Mouse (Mus musculus) hindbrain, postnatal 0 days (tissue): Measurements from ENCODE around the gene P4hb. TPM values are rescaled to one million over a fixed set of nuclear protein-coding genes. Genes with fewer than 3 reads are reported as not detected.
"Not testable (repeated sequence)": the region's sequence is repeated elsewhere in the genome, so short reads cannot be mapped to it uniquely, and the experiment has no call there.

Experiments used
- ATAC-seq: fragments of 200-750 bp; cut with Nextera tagmentation; 2 replicates; pipeline ENCODE4 v1.8.0; 2017; ENCODE audit warnings: mild to moderate bottlenecking, moderate TSS enrichment, moderate library complexity
- DNase-seq: peaks from one replicate; pipeline ENCODE4 v3.0.0-alpha.2; 2015; ENCODE audit warnings: low spot score
- H3K27ac ChIP-seq: fragments of 300-500 bp; sonication (generic); 2 replicates; pipeline ENCODE4 v1.5.1; 2014; ENCODE audit warnings: mild to moderate bottlenecking
- H3K27me3 ChIP-seq: fragments of 300-500 bp; sonication (generic); 2 replicates; pipeline ENCODE4 v1.6.1; 2014; ENCODE audit warnings: low read length, mixed read lengths; ENCODE audit not compliant: insufficient read depth
- H3K36me3 ChIP-seq: fragments of 300-500 bp; sonication (generic); 2 replicates; pipeline ENCODE4 v1.6.1; 2014; ENCODE audit warnings: low read length, mixed read lengths; ENCODE audit not compliant: insufficient read depth
- H3K4me1 ChIP-seq: fragments of 300-500 bp; sonication (generic); 2 replicates; pipeline ENCODE4 v1.6.1; 2014; ENCODE audit warnings: antibody characterized with exemption, low read length, mixed read lengths; ENCODE audit not compliant: insufficient read depth
- H3K4me2 ChIP-seq: fragments of 300-500 bp; sonication (generic); 2 replicates; pipeline ENCODE4 v1.6.1; 2014; ENCODE audit warnings: low read depth, mild to moderate bottlenecking, low read length, moderate library complexity, mixed read lengths
- H3K4me3 ChIP-seq: fragments of 300-500 bp; sonication (generic); 2 replicates; pipeline ENCODE4 v1.5.1; 2014; ENCODE audit warnings: low read length
- H3K9ac ChIP-seq: fragments of 300-500 bp; sonication (generic); replicated peaks from 2 replicates; pipeline ENCODE4 v1.6.1; 2014; ENCODE audit warnings: mild to moderate bottlenecking, low read length, moderate library complexity, mixed read lengths
- H3K9me3 ChIP-seq: fragments of 300-500 bp; sonication (generic); 2 replicates; pipeline ENCODE4 v1.6.1; 2016; ENCODE audit warnings: low read length, mixed read lengths
- CTCF ChIP-seq: IDR thresholded peaks from 2 replicates; pipeline ENCODE4 v1.5.1; 2016; ENCODE audit warnings: antibody characterized with exemption, control low read depth, low read depth
- WGBS: fragments of 180-500 bp; shearing (Covaris S2); extraction: QIAGEN DNeasy Blood & Tissue Kit; methylation state at CpG from one replicate; pipeline ENCODE4 v1.1.7; 2014; 5-methylcytosine and 5-hydroxymethylcytosine counted together
- polyA plus RNA-seq: library from polyadenylated mRNA; unstranded; fragments of >200 nt; fragmentation: Nextera tagmentation; extraction: Ambion mirVana; gene quantifications from 2 replicates; pipeline ENCODE4 v1.2.1, GENCODE M21; 2015
- total RNA-seq: library from RNA; depleted of rRNA; stranded (reverse); fragments of >200 nt; gene quantifications from 2 replicates; pipeline ENCODE4 v1.2.3, GENCODE M21; 2014

The P4hb gene
- total and polyA plus RNA-seq, 2 experiments from 2014 or later: 147 to 222 TPM

DNA sequence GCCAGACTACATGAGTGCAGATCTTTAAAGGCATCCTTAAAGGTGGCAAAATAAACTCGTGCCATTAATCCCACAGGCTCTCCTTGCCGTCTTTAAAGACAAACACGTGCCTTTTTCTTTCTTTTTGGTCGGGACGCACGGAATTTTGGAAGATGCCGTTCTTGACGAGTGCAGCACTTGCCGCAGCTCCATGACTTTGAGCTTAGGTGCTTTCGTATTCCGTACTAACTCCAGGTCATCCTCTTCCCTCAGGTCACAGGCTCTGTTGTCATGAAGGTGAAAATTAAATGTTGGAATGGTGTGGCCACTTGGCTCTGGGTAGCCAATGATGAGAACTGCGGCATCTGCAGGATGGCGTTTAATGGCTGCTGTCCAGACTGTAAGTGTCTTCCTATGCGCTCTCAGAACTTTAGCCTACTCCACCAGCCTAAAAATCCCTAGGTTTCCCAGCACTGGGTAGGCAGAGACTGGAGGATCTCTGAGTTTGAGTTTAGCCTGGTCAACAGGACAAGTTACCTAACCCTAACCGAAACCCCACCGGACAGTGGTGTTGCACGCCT, 26.0 kb upstream of the P4hb start:
- H3K4me1 ChIP-seq: peaks cover 12% of the 10 kb centered on the region
- peak overlapping the region; percentile 90 for H3K4me2 ChIP-seq
- no peaks in the 10 kb centered on the region for H3K27me3 ChIP-seq
- TF ChIP-seq CTCF: no peak
- no peaks in the 10 kb centered on the region for H3K9me3 ChIP-seq
- H3K27ac ChIP-seq: peak overlapping the region; percentile 94
- peak overlapping the region; percentile 94 for H3K9ac ChIP-seq
- DNase-seq (no peak), ATAC-seq (no peak)
- peak overlapping the region; percentile 97 for H3K4me3 ChIP-seq
- H3K36me3 ChIP-seq: peaks cover 41% of the 10 kb centered on the region
- 46% methylated on average over 17 of the region's 17 CpGs for WGBS

DNA sequence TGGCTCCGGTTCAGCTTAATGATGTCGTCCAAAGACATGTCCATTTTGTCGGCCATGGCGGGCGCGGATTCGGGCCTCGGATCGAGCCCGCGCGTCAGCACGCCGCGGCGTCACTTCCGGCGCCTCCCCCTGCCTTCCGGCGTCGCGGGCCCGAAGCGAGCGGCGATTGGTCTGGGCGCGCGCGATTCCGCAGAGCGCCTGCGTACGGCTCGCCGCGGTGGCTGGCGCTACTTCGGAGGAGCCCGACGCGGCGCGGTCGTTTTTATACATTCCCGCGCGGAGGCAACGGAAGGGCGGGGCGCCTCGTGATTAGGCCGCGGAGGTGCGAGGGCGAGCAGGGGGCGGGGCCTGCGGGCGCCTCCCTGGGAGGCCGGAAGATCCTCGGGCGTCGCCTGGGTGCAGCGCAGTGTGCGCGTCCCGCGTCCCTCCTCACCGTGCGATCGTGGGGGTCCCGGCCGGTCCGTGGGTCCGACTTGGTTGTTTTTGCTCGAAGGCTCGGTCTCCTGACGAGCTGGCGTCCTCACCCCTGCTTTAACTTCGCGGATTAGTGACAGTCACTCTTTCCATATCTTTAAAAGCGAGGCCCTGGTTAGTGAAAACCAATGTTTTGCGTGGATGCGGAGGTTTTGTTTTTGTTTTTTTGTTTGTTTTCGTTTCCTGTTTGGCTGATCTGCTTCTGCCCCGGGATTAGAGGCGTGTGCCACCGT, 25.4 kb upstream of the P4hb start, which contains the start of the genes Alyref and Anapc11:
Alyref (minus strand) TSS at position 83 of the 707 bp plus-strand sequence.
Anapc11 (plus strand) TSS at position 139 of the 707 bp plus-strand sequence.
- Histone ChIP-seq H3K4me1 (peaks cover 12% of the 10 kb centered on the region), H3K27me3 (no peaks in the 10 kb centered on the region), H3K9ac (peak within 1 kb of the TSS; percentile 94), H3K4me2 (peak within 1 kb of the TSS; percentile 90), H3K9me3 (no peaks in the 10 kb centered on the region), H3K27ac (peak within 1 kb of the TSS; percentile 94), H3K4me3 (peak within 1 kb of the TSS; percentile 97), H3K36me3 (peaks cover 42% of the 10 kb centered on the region)
- DNase-seq (peak; percentile 98), ATAC-seq (peak; percentile 99)
- TF ChIP-seq CTCF: no peak
- under 1% methylated on average over 82 of the region's 88 CpGs for WGBS

DNA sequence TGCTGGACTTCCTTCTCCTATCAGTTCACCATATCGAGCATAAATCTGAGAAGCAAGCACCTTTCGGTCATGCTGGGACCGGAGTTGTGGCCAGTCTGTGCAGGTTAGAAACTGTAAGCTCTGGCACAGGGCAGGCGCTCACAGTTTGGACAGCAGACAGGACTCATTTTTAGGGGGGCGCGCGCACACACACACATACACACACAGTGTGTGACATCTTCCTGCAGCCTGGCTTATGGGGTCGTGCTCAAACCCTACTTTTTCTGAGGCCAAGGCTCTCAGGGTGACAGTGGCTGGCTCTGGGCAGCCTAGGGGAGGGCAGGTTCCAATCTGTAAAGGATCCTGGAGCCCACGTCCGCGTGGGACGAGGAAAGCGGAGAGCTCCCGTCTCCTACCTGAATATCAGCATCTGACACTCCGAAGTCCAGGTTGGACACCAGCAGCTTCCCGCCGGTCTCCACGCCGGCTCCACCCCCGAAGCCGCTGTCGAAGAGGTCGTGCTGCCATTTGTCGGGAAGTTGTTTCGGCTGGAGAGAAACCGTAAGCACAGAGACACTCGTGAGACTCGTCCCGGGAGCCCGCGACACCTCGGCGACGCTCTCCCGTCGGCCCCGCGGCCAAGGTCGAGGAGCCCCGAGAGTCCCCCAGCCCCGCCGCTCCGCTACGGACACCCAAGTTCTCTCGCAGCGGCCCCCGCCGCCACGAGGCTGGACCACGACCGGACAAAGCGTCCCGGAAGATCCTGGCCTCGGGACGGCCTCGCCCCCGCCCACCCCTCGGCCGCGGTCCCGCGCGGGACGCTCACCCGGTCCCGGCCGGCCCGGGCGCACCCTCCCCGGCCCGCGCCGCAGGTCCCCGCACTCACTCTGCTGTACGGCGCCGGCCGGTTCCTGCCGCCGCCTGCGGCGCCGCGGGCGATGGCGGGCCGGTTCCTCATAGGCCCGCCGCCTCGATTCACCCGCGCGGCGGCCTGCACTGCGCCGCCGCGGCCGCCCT, 24.5 kb upstream of the P4hb start:
- Histone ChIP-seq H3K9ac (peak overlapping the region; percentile 94), H3K4me1 (peaks cover 12% of the 10 kb centered on the region), H3K27ac (peak overlapping the region; percentile 94), H3K27me3 (no peaks in the 10 kb centered on the region), H3K9me3 (no peaks in the 10 kb centered on the region), H3K4me3 (peak overlapping the region; percentile 97), H3K4me2 (peak overlapping the region; percentile 90), H3K36me3 (peaks cover 43% of the 10 kb centered on the region)
- TF ChIP-seq CTCF: no peak
- WGBS: 7% methylated on average over 74 of the region's 99 CpGs
- ATAC-seq (no peak), DNase-seq (no peak)

DNA sequence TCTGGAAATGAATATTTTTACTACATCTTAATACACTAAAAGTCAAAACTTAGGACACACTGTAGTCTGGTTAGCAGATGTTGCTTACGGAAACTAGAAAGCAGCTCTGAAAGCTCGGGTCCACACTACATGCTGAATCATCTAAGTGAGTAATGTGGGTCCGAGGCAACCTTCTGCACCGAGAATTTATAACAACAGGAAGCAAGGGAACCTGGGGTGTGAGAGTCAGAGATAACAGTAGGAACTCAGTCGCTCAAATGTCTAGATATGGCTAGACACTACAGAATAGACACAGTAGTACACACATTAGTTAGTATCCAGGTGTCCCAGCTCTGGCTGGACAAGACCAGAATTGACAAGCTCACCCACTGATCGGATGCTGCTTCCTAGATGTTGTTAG, 15.5 kb upstream of the P4hb start:
- no peak overlapping the region for H3K4me3 ChIP-seq
- H3K4me1 ChIP-seq: no peaks in the 10 kb centered on the region
- WGBS: 94% methylated on average over 6 of the region's 6 CpGs
- no peak overlapping the region for H3K9ac ChIP-seq
- no peaks in the 10 kb centered on the region for H3K27me3 ChIP-seq
- ATAC-seq: no peak
- H3K4me2 ChIP-seq: no peak overlapping the region
- no peak overlapping the region for H3K27ac ChIP-seq
- DNase-seq: no peak
- TF ChIP-seq CTCF: no peak
- no peaks in the 10 kb centered on the region for H3K9me3 ChIP-seq
- H3K36me3 ChIP-seq: peaks cover 36% of the 10 kb centered on the region

DNA sequence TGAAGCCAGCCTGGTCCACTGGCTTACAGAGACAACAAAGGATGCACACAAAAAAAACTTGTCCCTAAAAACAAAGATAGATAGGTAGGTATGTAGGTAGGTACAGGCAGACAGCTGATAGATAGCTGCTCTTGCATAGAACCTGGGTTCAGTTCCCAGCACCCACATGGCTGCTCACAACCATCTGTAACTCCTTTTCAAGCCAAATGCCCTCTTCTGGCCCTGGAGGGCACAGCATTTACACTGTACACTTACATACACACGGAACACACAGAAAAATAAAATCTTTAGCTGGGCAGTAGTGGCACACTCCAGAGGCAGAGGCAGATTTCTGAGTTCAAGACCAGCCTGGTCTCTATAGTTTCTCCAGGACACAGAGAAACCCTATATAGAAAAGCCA, 10.9 kb upstream of the P4hb start:
- H3K4me3 ChIP-seq: no peak overlapping the region
- no peak overlapping the region for H3K27ac ChIP-seq
- TF ChIP-seq CTCF: peak; percentile 12; the same call in 1 of the 2 replicates
- no peak for ATAC-seq
- no peak overlapping the region for H3K9ac ChIP-seq
- H3K4me1 ChIP-seq: peaks cover 15% of the 10 kb centered on the region
- H3K4me2 ChIP-seq: no peak overlapping the region
- H3K9me3 ChIP-seq: no peaks in the 10 kb centered on the region
- DNase-seq: no peak
- WGBS: 91% methylated on average over 1 of the region's 1 CpGs
- peaks cover 25% of the 10 kb centered on the region for H3K36me3 ChIP-seq
- no peaks in the 10 kb centered on the region for H3K27me3 ChIP-seq

DNA sequence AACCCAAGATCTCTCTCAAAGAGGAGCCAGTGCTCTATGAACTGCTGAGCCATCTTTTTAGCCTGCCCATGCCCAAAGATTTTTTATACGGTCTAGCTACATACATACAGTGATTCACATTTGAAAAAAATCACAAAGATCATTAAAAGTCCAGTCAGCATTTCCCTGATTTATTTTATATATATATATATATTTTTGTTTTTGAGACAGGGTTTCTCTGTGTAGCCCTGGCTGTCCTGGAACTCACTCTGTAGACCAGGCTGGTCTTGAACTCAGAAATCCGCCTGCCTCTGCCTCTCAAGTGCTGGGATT, 9.9 kb upstream of the P4hb start:
- not testable (repeated sequence) for H3K27me3 ChIP-seq, ATAC-seq, H3K4me2 ChIP-seq, H3K4me3 ChIP-seq, H3K9me3 ChIP-seq, H3K9ac ChIP-seq, DNase-seq
- H3K36me3 ChIP-seq: peaks cover 28% of the 10 kb centered on the region
- peaks cover 15% of the 10 kb centered on the region for H3K4me1 ChIP-seq
- WGBS: 93% methylated on average over 2 of the region's 2 CpGs
- H3K27ac ChIP-seq: peak overlapping the region; percentile 97; the same call in 1 of the 2 replicates
